Mouse (Mus musculus): Measurements from ENCODE around the gene Plekhj1. TPM values are rescaled to one million over a fixed set of nuclear protein-coding genes. Genes with fewer than 3 reads are reported as not detected.
A peak's percentile ranks its signal among the peaks of the same experiment; 100 is the strongest.

The Plekhj1 gene
- total RNA-seq, 1 experiment from 2014 or later, result 45.6 TPM

DNA sequence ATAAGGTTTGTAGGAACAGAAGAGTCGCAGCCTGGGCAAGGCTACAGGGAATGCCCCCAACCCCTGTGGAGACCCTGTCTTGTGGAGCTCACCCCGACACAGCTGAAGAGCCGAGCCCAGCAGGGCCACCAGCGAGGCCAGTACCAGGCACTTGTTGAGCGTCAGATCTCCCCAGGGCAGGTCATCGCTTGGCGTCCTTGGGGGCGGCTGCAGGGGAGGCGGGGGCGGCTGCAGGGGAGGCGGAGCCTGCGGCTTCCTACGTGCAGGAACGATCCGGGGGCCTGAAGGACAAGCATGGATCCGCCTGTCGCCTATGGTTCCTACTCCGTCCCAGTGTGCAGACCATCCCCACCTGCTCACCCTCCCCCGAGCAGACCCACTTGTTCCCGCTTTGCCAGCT, 11.7 kb upstream of the Plekhj1 start:
- ATAC-seq (replicated peaks in 1 of 2; ENCODE audit: insufficient read depth in 1 of 2, low FRiP score in 2 of 2, low TSS enrichment in 1 of 2, low read depth in 1 of 2, poor library complexity in 2 of 2, severe bottlenecking in 2 of 2), result no peak

- no peak for ATAC-seq (replicated peaks in 1 of 2; ENCODE audit: insufficient read depth in 1 of 2, low FRiP score in 2 of 2, low TSS enrichment in 1 of 2, low read depth in 1 of 2, poor library complexity in 2 of 2, severe bottlenecking in 2 of 2)
Observed at GRCm38 (mm10) chr10:80808985-80809632, 10.7 kb upstream of the Plekhj1 start.

DNA sequence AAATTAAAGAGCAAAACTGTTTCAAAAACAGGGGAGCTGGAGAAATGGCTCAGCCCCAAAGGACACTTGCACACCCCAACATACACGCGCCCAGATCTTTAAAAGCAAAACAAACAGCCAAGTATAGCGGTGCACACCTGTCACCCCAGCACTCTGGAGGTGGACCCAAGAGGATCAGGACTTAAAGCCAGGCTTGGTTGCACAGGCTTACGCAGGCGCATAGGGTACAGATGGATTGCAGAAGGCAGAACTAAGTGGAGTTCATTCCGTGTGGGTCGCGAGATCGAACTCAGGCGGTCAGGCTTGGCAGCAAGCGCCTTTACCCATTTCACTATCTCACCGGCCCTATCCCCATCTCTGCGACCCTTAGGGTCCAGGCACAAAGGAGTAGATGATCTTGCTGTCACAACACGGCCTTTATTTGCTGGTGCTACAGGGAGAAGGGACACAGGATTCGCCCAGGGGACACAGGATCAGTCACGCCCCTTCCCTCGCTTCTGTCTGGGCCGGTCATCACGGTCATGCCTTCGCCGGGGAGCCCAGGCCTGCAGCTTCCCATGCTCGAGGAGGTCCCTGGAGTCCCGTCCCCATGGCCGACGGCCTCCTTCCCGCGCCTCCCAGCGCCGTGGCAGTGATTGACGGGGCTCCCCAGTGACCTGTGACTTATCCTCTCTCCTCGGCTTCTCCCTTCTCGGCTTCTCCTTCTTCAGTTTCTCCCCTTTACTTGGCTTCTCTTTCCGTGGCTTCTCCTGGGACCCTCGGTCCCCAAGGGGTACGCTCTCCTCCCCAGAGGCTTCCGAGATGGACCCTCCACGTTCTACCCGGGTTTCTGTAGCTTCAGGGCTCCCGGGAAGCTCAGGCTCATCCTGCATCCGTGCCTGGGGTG, 9.9 kb upstream of the Plekhj1 start:
- no peak for ATAC-seq (replicated peaks in 1 of 2; ENCODE audit: insufficient read depth in 1 of 2, low FRiP score in 2 of 2, low TSS enrichment in 1 of 2, low read depth in 1 of 2, poor library complexity in 2 of 2, severe bottlenecking in 2 of 2)

DNA sequence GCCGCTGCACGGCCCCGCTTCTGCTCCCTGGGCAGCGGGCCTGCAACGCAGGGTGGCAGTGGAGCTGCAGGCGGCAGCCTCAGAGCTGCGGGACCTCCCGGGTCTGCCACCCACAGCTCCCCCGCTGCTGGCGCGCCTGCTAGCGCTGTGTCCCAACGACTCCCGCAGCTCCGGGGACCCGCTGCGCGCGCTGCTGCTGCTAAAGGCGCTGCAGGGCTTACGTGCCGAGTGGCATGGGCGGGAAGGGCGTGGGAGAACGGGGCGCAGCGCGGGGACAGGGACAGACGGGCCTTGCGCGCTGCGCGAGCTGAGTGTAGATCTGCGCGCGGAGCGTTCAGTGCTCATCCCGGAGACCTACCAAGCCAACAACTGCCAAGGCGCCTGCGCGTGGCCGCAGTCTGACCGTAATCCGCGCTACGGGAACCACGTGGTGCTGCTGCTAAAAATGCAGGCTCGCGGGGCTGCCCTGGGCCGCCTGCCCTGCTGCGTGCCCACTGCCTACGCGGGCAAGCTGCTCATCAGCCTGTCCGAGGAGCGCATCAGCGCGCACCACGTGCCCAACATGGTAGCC, 8.7 kb upstream of the Plekhj1 start:
- ATAC-seq (replicated peaks in 1 of 2; ENCODE audit: insufficient read depth in 1 of 2, low FRiP score in 2 of 2, low TSS enrichment in 1 of 2, low read depth in 1 of 2, poor library complexity in 2 of 2, severe bottlenecking in 2 of 2), result peak in 1 of 2 experiments; percentile 38; a peak in 2 of 4 replicates

DNA sequence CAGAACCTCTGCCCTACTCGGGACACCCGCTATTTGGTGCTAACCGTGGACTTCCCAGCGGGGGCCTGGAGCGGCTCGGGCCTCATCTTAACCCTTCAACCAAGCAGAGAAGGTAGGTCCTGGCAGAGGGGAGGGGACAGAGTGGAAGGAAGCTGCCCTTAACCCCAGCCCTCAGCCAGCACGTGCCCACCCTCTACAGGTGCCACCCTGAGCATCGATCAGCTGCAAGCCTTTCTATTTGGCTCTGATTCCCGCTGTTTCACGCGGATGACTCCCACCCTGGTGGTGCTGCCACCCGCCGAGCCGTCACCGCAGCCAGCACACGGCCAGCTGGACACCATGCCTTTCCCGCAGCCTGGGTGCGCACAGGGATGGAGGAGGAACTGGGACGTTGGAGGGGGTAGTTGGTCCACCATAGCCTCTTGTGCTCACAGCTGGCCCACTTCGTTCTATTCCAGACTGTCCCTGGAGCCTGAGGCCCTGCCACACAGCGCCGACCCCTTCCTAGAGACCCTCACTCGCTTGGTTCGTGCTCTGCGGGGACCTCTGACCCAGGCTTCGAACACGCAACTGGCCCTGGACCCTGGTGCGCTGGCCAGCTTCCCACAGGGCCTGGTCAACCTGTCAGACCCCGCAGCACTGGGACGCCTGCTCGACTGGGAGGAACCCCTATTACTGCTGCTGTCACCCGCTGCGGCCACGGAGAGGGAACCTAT, 8.1 kb upstream of the Plekhj1 start:
- ATAC-seq (replicated peaks in 1 of 2; ENCODE audit: insufficient read depth in 1 of 2, low FRiP score in 2 of 2, low TSS enrichment in 1 of 2, low read depth in 1 of 2, poor library complexity in 2 of 2, severe bottlenecking in 2 of 2), result no peak

DNA sequence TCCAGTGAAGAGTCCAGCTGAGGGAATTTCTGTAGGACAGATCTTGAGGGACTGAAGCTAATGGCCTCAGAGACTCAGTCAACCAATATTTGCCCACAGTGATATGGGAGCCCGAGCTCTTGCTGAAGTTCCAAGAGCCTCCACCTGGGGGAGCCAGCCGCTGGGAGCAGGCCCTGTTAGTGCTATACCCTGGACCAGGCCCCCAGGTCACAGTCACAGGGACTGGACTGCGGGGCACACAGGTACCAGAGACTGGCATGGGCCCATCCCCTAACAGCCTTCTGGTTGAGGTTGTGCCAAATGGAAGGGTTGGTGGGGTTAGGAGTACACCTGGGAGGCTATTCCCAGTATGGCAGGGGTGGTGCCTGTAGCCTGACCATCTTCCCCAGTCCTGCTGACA, 7.5 kb upstream of the Plekhj1 start:
- peak; percentile 50 to 72; a peak in 3 of 4 replicates for ATAC-seq (replicated peaks in 1 of 2; ENCODE audit: insufficient read depth in 1 of 2, low FRiP score in 2 of 2, low TSS enrichment in 1 of 2, low read depth in 1 of 2, poor library complexity in 2 of 2, severe bottlenecking in 2 of 2)

DNA sequence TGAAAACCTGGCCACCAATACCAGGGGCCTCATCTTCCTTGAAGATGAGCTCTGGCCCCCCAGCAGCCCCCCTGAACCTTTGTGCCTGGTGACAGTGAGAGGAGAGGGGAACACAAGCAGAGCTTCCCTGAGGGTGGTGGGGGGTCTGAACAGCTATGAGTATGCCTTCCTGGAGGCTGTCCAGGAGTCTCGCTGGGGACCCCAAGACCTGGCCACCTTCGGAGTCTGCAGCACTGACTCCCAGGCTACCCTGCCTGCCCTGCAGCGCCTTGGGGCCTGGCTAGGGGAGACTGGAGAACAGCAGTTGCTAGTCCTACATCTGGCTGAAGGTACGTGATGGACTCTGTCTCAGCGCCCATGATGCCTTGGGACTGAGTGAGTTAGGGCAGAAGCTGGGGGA, 6.9 kb upstream of the Plekhj1 start:
- ATAC-seq (replicated peaks in 1 of 2; ENCODE audit: insufficient read depth in 1 of 2, low FRiP score in 2 of 2, low TSS enrichment in 1 of 2, low read depth in 1 of 2, poor library complexity in 2 of 2, severe bottlenecking in 2 of 2), result no peak

- ATAC-seq (replicated peaks in 1 of 2; ENCODE audit: insufficient read depth in 1 of 2, low FRiP score in 2 of 2, low TSS enrichment in 1 of 2, low read depth in 1 of 2, poor library complexity in 2 of 2, severe bottlenecking in 2 of 2), result no peak
Observed at GRCm38 (mm10) chr10:80804916-80805315, 6.5 kb upstream of the Plekhj1 start, which contains the start of gene Amh. Gene Amh (plus strand): TSS chr10:80805243.

GRCm38 (mm10) chr10:80804340-80804739, 5.9 kb upstream of the Plekhj1 start:
- ATAC-seq (replicated peaks in 1 of 2; ENCODE audit: insufficient read depth in 1 of 2, low FRiP score in 2 of 2, low TSS enrichment in 1 of 2, low read depth in 1 of 2, poor library complexity in 2 of 2, severe bottlenecking in 2 of 2), result no peak

DNA sequence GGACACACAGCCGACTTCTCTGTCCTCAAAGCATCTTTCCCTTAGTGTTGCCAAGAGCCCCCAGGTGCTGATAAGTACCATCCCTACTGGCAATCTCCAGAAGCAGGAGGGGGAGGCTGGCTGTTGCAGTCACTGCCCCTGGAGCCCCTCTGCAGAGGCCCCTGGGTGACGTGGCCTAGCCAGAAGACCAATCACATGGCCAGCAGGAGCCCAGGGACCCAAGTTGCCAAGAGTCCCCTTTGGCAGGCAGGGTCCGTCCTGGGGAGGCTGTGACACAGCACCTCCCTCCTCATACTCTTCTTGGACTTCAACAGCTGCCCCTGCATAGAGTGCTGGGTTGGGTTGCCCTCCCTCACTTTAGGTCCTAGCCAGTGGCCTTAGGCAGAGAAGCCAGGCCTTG, 4.6 kb upstream of the Plekhj1 start:
- no peak for ATAC-seq (replicated peaks in 1 of 2; ENCODE audit: insufficient read depth in 1 of 2, low FRiP score in 2 of 2, low TSS enrichment in 1 of 2, low read depth in 1 of 2, poor library complexity in 2 of 2, severe bottlenecking in 2 of 2)

DNA sequence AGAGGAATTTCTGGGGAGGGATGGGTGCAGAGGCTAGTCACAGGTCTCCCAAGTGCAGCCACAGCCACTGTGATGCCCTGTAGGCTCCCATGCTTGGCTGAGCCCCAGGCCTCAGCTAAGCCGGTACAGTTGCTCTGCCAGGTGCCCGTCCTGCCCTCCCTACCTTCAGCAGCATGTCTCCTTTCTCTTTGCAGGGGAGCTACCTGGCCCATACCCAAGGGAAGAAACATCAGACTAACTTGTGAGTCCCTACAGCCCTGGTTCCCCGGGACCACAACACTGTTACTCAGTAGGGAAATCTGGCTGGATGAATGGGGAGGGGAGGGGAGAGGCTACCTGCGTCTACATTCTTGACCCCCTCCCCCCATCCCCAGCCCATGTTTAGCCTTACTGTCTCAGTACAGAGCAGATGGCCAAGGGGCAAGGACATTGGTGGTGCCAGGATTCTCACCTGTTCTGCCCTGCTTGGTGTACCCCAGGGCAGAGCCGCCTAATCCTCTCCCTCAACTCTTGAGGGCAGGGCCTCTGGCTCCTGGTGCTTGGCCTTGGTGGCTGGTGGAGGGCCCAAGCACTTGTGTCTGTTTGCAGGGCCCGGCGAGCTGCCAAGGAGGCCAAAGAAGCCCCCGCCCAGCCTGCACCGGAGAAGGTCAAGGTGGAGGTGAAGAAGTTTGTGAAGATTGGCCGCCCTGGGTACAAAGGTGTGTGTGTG, 3.9 kb upstream of the Plekhj1 start:
- no peak for ATAC-seq (replicated peaks in 1 of 2; ENCODE audit: insufficient read depth in 1 of 2, low FRiP score in 2 of 2, low TSS enrichment in 1 of 2, low read depth in 1 of 2, poor library complexity in 2 of 2, severe bottlenecking in 2 of 2)

DNA sequence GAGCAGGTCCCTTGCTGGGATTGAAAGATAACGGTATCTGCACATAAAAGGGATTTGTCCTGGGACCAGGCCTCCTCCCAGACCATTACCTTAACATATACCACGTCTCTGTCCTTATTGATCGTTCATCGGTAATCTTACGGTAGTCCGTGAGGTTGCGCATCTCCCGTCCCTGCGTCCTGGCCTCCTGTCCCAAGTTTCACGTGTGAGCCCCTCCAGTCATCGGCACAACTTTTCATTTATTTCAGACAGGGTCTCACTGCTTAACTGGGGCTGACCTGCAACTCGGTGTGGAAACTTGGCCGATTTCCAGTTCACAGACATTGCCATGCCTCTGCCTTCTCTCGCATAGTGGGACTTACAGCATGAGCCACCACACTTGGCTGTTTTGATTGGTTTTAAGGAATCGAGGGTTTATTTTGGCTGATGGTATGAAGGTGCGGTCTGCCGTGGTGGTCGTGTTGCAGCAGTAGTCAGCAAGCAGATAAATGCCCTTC, 692 bp upstream of the Plekhj1 start:
- no peak for ATAC-seq (replicated peaks in 1 of 2; ENCODE audit: insufficient read depth in 1 of 2, low FRiP score in 2 of 2, low TSS enrichment in 1 of 2, low read depth in 1 of 2, poor library complexity in 2 of 2, severe bottlenecking in 2 of 2)

DNA sequence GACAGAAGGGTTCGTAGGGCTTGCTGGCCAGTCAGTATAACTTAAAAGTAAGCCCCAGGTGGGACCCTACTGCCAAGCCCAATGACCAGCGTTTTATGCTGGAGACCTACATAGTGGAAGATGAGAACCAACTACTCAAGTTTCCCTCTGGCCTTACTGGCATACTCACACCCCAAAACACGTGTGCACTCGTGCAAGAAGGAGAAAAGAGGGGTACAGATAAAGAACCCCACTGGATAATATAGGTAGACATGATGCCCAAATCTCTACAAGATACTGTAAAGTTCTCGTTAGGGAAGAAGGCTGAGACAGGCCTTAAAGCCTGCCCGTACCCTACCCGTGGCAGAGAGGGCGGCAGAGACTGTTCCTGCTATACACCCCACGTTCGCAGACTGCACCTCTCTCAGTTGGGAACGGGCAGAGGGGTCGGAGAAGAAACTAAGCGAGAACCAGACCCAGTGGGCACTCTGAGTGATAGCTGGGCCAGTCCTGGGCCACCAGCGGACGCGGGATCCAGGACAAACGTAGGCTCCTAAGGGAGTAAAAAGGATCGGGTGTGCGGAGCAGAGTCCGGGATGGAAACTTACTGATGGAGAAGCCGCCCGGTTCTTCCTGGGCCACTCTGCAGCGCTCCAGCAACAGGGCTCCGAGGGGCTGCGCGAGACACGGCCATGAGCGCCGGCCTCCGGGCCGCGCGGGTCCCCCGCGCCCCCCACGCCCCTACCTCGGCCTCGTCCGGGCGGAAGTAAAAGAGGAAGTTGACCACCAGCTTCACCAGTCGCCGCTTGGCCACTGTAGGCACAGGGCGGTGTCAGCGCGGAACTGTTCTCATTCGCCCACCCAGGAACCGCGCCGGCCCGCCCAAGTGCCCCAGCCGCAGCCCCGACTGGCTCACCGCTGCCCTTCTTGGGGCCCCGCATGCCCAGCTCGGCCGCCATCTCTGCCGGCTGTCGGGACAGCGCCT, 958 bp downstream of the Plekhj1 start:
- ATAC-seq (replicated peaks in 1 of 2; ENCODE audit: insufficient read depth in 1 of 2, low FRiP score in 2 of 2, low TSS enrichment in 1 of 2, low read depth in 1 of 2, poor library complexity in 2 of 2, severe bottlenecking in 2 of 2), result peak; percentile 5 to 37; a peak in 2 of 4 replicates

- ATAC-seq (replicated peaks in 1 of 2; ENCODE audit: insufficient read depth in 1 of 2, low FRiP score in 2 of 2, low TSS enrichment in 1 of 2, low read depth in 1 of 2, poor library complexity in 2 of 2, severe bottlenecking in 2 of 2), result no peak
Observed at GRCm38 (mm10) chr10:80796307-80796848, 2.0 kb downstream of the Plekhj1 start.

GRCm38 (mm10) chr10:80794750-80795149, 3.7 kb downstream of the Plekhj1 start:
- ATAC-seq (replicated peaks in 1 of 2; ENCODE audit: insufficient read depth in 1 of 2, low FRiP score in 2 of 2, low TSS enrichment in 1 of 2, low read depth in 1 of 2, poor library complexity in 2 of 2, severe bottlenecking in 2 of 2), result no peak

DNA sequence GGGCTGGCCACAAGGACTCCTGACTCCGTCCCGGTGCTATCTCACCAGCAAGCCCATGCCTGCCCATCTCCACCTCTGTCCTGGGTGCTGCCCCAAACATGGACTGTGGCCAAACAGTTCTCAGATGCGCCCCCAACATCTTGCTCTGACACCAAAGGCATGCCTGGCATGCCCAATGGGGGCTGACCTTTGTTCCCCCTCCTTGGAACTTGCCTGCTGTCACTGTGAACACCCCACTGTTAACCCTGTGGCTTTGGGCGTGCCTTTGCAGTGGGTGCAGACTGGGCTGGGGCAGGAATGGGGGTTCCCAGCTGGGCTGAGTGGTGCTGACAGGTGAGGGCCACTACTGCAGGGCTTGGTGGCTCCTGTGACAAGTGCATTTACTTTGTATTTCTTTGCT, 4.6 kb downstream of the Plekhj1 start:
- no peak for ATAC-seq (replicated peaks in 1 of 2; ENCODE audit: insufficient read depth in 1 of 2, low FRiP score in 2 of 2, low TSS enrichment in 1 of 2, low read depth in 1 of 2, poor library complexity in 2 of 2, severe bottlenecking in 2 of 2)

All from hematopoietic stem cell, adult 5-6 weeks (primary cell).